Mouse (Mus musculus) midbrain, embryonic 14.5 days (tissue): Measurements from ENCODE around the gene Wfdc11. TPM values are rescaled to one million over a fixed set of nuclear protein-coding genes. Genes with fewer than 3 reads are reported as not detected.
A peak's percentile ranks its signal among the peaks of the same experiment; 100 is the strongest.
"Not testable (repeated sequence)": the region's sequence is repeated elsewhere in the genome, so short reads cannot be mapped to it uniquely, and the experiment has no call there.

Experiments
- ATAC-seq: fragments of 200-750 bp; cut with Nextera tagmentation; 2 replicates; pipeline ENCODE4 v1.8.0; 2017; ENCODE audit warnings: moderate number of reproducible peaks, moderate library complexity; ENCODE audit not compliant: low FRiP score, low TSS enrichment
- DNase-seq: peaks from one replicate; pipeline ENCODE4 v3.0.0-alpha.2; 2015
- H3K27ac ChIP-seq: fragments of 300-500 bp; sonication (generic); replicated peaks from 2 replicates; pipeline ENCODE4 v1.5.1; 2014; ENCODE audit warnings: mild to moderate bottlenecking, low read depth, low read length, moderate library complexity
- H3K27me3 ChIP-seq: fragments of 300-500 bp; sonication (generic); 2 replicates; pipeline ENCODE4 v1.6.1; 2014; ENCODE audit warnings: low read length, control low read depth, mixed read lengths; ENCODE audit not compliant: control insufficient read depth, insufficient read depth
- H3K36me3 ChIP-seq: fragments of 300-500 bp; sonication (generic); 2 replicates; pipeline ENCODE4 v1.6.1; 2014; ENCODE audit warnings: low read length, control low read depth; ENCODE audit not compliant: control insufficient read depth, insufficient read depth
- H3K4me1 ChIP-seq: fragments of 300-500 bp; sonication (generic); 2 replicates; pipeline ENCODE4 v1.6.1; 2014; ENCODE audit warnings: mild to moderate bottlenecking, antibody characterized with exemption, low read length, control low read depth; ENCODE audit not compliant: control insufficient read depth, insufficient read depth
- H3K4me2 ChIP-seq: fragments of 300-500 bp; sonication (generic); 2 replicates; pipeline ENCODE4 v1.6.1; 2014; ENCODE audit warnings: mild to moderate bottlenecking, low read length, moderate library complexity
- H3K4me3 ChIP-seq: fragments of 300-500 bp; sonication (generic); replicated peaks from 2 replicates; pipeline ENCODE4 v1.5.1; 2014; ENCODE audit warnings: low read depth, low read length
- H3K9ac ChIP-seq: fragments of 300-500 bp; sonication (generic); replicated peaks from 2 replicates; pipeline ENCODE4 v1.6.1; 2014; ENCODE audit warnings: mild to moderate bottlenecking, low read length, moderate library complexity
- H3K9me3 ChIP-seq: fragments of 300-500 bp; sonication (generic); 2 replicates; pipeline ENCODE4 v1.6.1; 2016; ENCODE audit warnings: low read length, control low read depth, mixed read lengths; ENCODE audit not compliant: control insufficient read depth
- WGBS: fragments of 180-500 bp; shearing (Covaris S2); extraction: QIAGEN DNeasy Blood & Tissue Kit; methylation state at CpG from one replicate; pipeline ENCODE4 v1.1.7; 2014; 5-methylcytosine and 5-hydroxymethylcytosine counted together
- polyA plus RNA-seq: library from polyadenylated mRNA; unstranded; fragments of >200 nt; fragmentation: Nextera tagmentation; extraction: Ambion mirVana; gene quantifications from 2 replicates; pipeline ENCODE4 v1.2.1, GENCODE M21; 2014

Wfdc11 gene
- polyA plus RNA-seq, 1 experiment from 2014 or later, result not detected

DNA sequence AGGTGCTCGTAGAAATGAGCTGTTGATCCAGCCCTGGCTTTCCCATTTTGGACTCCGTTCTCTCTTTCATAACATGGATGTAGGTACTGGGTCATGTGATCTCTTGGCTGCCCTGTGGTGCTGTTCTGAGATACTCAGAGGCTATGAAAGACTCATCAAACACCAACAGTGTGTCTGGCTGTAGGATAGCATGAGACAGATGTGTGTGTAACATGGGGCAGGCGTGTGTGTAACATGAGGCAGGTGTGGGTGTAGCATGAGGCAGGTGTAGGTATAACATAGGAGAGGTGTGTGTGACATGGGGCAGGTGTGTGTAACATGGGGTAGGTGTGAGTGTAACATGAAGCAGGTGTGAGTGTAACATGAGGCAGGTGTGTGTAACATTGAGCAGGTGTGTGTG is 58.5 kb downstream of the Wfdc11 start:
- 90% methylated on average over 3 of the region's 3 CpGs for WGBS
- no peak overlapping the region for H3K27ac ChIP-seq
- no peak for DNase-seq

GRCm38 (mm10) chr2:164613471-164613870 is 60.4 kb downstream of the Wfdc11 start, which contains the start of the genes Wfdc6b and Wfdc8:
TSS of gene Wfdc6b (plus strand) at chr2:164613522.
TSS of gene Wfdc8 (minus strand) at chr2:164613626.
- H3K9ac ChIP-seq, H3K27me3 ChIP-seq, H3K9me3 ChIP-seq, H3K4me1 ChIP-seq, H3K4me2 ChIP-seq, H3K36me3 ChIP-seq, ATAC-seq, H3K27ac ChIP-seq, H3K4me3 ChIP-seq: not testable (repeated sequence)
- 60% methylated on average over 8 of the region's 8 CpGs for WGBS
- DNase-seq, result peak; percentile 4

More for the DNA sequence above, 58.5 kb downstream of the Wfdc11 start:
- Histone ChIP-seq H3K4me3 (no peak overlapping the region), H3K36me3 (no peaks in the 10 kb centered on the region), H3K27me3 (no peaks in the 10 kb centered on the region), H3K9ac (no peak overlapping the region), H3K4me2 (no peak overlapping the region), H3K9me3 (no peaks in the 10 kb centered on the region), H3K4me1 (no peaks in the 10 kb centered on the region)
- no peak for ATAC-seq

Other genes with a start within 250 kb of the Wfdc11 start
- gene Sdc4, start 230.2 kb downstream of the Wfdc11 start, polyA plus RNA-seq, result 2.4 and 4.9 TPM in 2 replicates
- 93.1 and 97.2 TPM in 2 replicates for gene Sys1, start 217.1 kb downstream of the Wfdc11 start, polyA plus RNA-seq
- 3.4 and 5.1 TPM in 2 replicates for gene Gm20458, start 213.1 kb downstream of the Wfdc11 start, polyA plus RNA-seq
- not detected in 2 replicates for gene Trp53tg5, start 200.4 kb downstream of the Wfdc11 start, polyA plus RNA-seq
- 11.4 and 11.8 TPM in 2 replicates for gene Dbndd2, start 188.0 kb downstream of the Wfdc11 start, polyA plus RNA-seq
- gene Pigt, start 176.6 kb downstream of the Wfdc11 start, polyA plus RNA-seq, result 98.9 and 115 TPM in 2 replicates
- gene Wfdc2, start 111.7 kb downstream of the Wfdc11 start, polyA plus RNA-seq, result 0.61 and 1.2 TPM in 2 replicates
- gene Spint3, start 100.6 kb downstream of the Wfdc11 start, polyA plus RNA-seq, result not detected in 2 replicates
- gene Wfdc6a, start 88.6 kb downstream of the Wfdc11 start, polyA plus RNA-seq, result not detected in 2 replicates
- gene Eppin, start 80.5 kb downstream of the Wfdc11 start, polyA plus RNA-seq, result not detected in 2 replicates
- not detected in 2 replicates for gene Wfdc6b, start 60.6 kb downstream of the Wfdc11 start, polyA plus RNA-seq
- not detected in 2 replicates for gene Wfdc8, start 60.5 kb downstream of the Wfdc11 start, polyA plus RNA-seq
- not detected in 2 replicates for gene Wfdc16, start 35.3 kb downstream of the Wfdc11 start, polyA plus RNA-seq
- not detected in 2 replicates for gene Wfdc10, start 18.0 kb downstream of the Wfdc11 start, polyA plus RNA-seq
- not detected in 2 replicates for gene Wfdc9, start 17.5 kb downstream of the Wfdc11 start, polyA plus RNA-seq
- gene Wfdc13, start 11.0 kb upstream of the Wfdc11 start, polyA plus RNA-seq, result not detected in 2 replicates
- not detected in 2 replicates for gene Spint4, start 24.4 kb upstream of the Wfdc11 start, polyA plus RNA-seq
- gene Spint5, start 41.2 kb upstream of the Wfdc11 start, polyA plus RNA-seq, result not detected in 2 replicates
- gene Wfdc3, start 71.8 kb upstream of the Wfdc11 start, polyA plus RNA-seq, result 0.80 and 1.1 TPM in 2 replicates
- 49.1 and 55.0 TPM in 2 replicates for gene Dnttip1, start 71.9 kb upstream of the Wfdc11 start, polyA plus RNA-seq
- 45.9 and 85.7 TPM in 2 replicates for gene Ube2c, start 95.8 kb upstream of the Wfdc11 start, polyA plus RNA-seq
- not detected in 2 replicates for gene Tnnc2, start 105.9 kb upstream of the Wfdc11 start, polyA plus RNA-seq
- 22.1 and 34.5 TPM in 2 replicates for gene Snx21, start 111.7 kb upstream of the Wfdc11 start, polyA plus RNA-seq
- 17.1 and 18.5 TPM in 2 replicates for gene Acot8, start 130.8 kb upstream of the Wfdc11 start, polyA plus RNA-seq
- gene Zswim3, start 131.0 kb upstream of the Wfdc11 start, polyA plus RNA-seq, result 14.7 and 15.6 TPM in 2 replicates
- gene Zswim1, start 148.6 kb upstream of the Wfdc11 start, polyA plus RNA-seq, result 27.8 and 30.5 TPM in 2 replicates
- gene Spata25, start 154.4 kb upstream of the Wfdc11 start, polyA plus RNA-seq, result 0.29 TPM in 1 of 2 replicates, not detected in the other
- 77.1 and 88.2 TPM in 2 replicates for gene Ctsa, start 158.8 kb upstream of the Wfdc11 start, polyA plus RNA-seq
- 5.1 and 6.9 TPM in 2 replicates for gene Neurl2, start 159.4 kb upstream of the Wfdc11 start, polyA plus RNA-seq
- 29.8 and 91.1 TPM in 2 replicates for gene Pltp, start 183.6 kb upstream of the Wfdc11 start, polyA plus RNA-seq
- 92.8 and 99.5 TPM in 2 replicates for gene Pcif1, start 205.2 kb upstream of the Wfdc11 start, polyA plus RNA-seq
- gene Zfp335, start 237.7 kb upstream of the Wfdc11 start, polyA plus RNA-seq, result 13.9 and 15.5 TPM in 2 replicates